Mouse (Mus musculus) left cerebral cortex, postnatal 14 days (tissue): Measurements from ENCODE around the gene Spats2l. TPM values are rescaled to one million over a fixed set of nuclear protein-coding genes. Genes with fewer than 3 reads are reported as not detected.

Source experiments
- DNase-seq, 2 experiments: peaks; one replicate each; pipeline ENCODE4 v3.0.0; 2021 to 2022; ENCODE audit warnings: low spot score in 2 of 2, mixed read lengths in 1 of 2
- intact Hi-C: fragments of 180-260 bp; cut with DNase I; formaldehyde crosslinking; loops from one replicate; pipeline ENCODE4 v1.15.1; 2025
- total RNA-seq, 2 experiments: library from RNA; stranded (reverse); gene quantifications; 2 replicates each; pipeline ENCODE4 v1.2.3; 2021

Gene Spats2l
- total RNA-seq, 2 experiments from 2014 or later = 55.1 to 60.1 TPM

DNA sequence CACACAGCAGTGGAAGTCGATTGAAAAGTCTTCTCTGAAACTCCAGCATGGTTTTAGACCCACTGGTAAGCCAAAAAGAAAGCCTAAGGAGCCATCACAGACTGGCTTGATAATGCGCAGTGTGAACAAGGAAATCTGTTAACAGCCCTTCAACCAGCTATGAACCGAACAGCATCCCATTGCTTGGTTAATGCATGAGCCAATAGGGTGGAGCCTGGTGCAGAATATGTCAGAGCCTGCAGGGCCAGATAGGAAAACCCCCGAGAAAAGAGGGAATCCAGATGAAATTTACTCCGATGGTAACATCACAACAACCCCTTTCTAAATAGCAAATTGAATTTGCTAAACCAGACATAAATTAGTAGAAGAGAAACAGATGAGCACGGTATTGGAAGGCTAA lies 101.1 kb downstream of the Spats2l start:
- intact Hi-C loops = loop anchor here (10.0 kb wide), 1 partner anchor 100 kb away; the partner anchor contains the start of gene Spats2l
- no peak for DNase-seq

DNA sequence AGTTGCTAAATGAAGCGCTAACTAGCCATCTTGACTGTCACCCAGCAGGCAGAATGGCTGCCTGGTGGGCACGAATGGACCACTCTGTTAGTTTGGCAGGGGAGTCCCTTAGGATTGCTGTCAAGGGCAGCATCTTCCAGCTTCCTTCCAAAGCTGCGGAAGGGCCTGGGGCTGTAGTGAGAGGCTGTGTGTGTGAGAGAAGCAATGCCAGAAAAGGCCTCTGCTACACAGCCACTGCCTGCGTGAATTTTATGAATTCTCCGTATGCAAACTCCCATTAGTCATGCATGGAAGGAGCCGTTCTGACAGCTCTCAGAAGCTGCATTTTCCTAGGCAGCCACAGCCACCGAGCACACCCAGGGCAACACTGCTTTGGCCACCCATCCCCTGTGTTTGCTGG lies 101.5 kb downstream of the Spats2l start:
- peak in 1 of 2 experiments; percentile 24 for DNase-seq
- intact Hi-C loops = loop anchor here (10.0 kb wide), 1 partner anchor 101 kb away; the partner anchor contains the start of gene Spats2l

DNA sequence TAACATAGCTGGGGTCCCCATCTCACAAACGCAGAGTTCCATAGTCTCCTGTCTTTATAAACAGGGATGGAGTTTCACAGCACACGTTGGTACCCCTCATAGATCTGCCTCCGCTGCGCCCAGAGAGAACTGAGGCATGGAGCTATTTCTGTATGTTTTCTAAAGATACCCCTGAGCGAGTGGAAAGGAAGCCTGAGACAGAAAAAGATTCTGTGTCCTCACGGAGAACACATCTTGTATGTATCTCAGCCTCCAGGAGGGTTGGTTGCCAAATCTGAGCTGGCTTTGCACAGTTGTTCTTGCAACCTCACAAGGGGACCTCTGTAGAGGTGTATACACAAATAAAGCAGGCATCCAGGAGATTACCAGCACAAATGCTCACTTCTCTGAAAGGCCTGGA lies 105.0 kb downstream of the Spats2l start:
- peak; percentile 49 to 53 for DNase-seq
- intact Hi-C loops = loop anchor here (10.0 kb wide), 1 partner anchor 104 kb away; the partner anchor contains the start of gene Spats2l

DNA sequence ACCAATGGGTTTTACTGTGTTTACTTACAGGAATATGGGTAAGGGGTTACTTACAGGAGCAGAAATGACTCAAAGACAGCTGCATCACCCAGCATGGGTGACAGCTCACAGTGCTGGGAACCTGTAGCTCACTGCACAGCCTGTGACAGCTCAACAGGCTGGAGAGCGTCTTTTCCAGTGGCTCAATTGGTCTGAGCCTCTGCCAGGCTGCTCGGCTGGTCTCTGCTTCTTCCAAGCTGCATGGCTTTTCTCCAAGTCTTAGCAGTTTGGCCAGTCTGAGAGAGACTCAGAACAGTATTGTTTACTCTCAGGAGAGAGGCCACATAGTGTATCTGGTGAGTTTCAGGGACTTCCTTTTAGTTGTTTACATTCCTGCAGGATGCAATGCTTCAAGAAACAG lies 110.9 kb downstream of the Spats2l start:
- intact Hi-C loops = no loop called here
- peak in 1 of 2 experiments; percentile 24 for DNase-seq

DNA sequence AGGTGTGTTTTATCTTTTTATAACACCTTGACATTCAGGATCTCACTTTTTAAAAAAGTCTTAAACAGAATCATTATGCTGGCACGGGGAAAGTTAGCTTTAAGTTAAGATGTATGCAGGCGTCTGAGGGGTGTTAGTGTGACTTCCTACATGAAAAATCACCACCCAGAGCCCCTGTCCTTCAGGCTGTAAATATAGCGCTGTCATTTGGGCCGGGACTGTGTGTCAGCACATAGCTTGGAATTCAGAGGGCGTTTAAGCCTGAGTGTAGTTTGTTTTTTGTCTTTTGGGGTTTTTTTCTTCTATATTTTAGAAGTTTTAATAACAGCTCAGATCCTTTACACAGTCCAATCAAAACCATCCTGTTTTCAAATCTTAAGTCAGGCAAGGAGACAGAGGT lies 115.8 kb downstream of the Spats2l start:
- no peak for DNase-seq
- intact Hi-C loops = no loop called here

DNA sequence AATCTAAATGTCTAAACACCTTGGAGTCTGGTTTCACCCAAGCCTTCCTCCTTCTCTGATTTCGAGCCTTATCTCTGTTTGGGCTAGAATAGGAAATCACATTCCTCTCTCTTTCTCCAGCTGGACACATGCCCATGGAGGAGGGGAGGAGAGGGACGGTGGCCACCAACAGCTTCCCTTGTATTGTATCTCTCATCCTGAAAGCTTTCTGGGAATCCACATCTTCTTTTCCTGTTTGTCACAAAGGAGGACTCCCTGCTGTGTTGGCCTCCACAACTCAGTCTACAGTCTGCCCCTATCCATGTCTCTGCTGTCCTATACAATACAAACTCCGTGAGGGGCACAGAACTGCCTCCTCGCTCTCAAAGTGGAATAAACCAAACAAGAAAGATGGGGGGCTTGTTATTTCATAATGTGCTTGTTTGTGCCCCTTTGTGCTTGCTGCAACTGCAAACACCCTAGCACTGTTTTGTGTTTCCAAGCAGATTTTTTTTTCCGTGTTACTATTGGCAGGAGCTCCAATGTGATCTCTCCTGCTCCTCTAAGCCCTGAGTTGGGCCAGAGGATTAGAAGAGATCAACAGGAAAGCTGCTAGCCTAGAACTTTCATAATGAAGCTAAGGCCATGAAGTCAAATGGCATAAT lies 116.4 kb downstream of the Spats2l start:
- DNase-seq = no peak
- intact Hi-C loops = no loop called here

DNA sequence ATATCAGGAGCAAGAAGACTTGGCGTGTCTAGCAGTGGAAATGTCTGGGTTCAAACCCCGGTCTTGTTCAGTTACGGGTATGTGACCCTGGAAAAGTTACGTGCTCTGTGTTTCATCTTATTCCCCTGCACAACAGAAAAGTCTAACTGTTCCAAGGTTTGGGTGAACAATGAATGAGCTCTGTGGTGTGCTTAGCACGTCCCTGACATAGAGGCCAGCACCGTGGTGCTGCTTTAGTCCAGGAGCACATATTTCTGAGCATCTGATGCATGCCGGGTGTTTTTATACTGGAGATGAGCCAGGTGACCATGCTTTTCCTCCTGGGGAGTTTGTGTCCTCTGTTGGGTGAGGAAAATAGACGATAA lies 116.9 kb downstream of the Spats2l start:
- intact Hi-C loops = no loop called here
- no peak for DNase-seq

DNA sequence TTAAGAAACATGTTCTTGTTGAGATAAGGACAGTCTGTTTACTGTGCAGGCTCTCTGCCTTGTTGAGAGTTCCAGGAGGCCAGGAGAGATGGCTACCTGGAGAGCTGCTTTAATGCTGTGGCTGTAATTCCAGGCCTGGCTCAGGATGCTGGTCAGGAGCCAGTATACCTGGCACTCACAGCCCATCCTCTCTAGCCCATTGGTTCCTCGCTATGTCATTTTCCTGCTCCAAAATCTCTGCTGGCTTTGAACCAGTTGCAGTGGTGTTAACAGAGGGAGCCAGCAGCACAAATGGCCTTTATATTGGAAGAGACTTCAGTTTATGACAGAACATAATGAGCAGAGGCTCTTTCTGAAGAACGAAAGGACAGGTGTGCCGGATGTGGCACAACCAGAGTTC lies 127.5 kb downstream of the Spats2l start:
- no peak for DNase-seq
- intact Hi-C loops = no loop called here

DNA sequence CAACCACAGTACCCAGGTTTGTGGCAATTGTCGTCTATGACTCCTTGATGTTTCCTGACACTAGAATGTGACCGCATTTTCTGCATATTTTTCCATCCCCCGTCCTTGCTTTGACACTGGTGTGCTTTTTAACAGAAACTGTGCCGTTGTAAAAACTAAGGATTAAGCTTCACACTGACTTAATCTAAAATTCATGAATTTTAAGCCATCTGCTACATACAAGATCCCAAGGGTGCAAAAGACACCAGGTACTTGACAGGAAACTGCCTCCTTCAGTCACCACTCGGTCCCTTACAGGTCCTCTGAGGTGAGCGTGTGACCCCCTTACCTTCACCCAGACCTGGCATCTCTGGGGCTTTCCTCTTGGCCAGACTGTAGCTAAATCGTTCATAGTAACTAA lies 129.8 kb downstream of the Spats2l start:
- intact Hi-C loops = no loop called here
- DNase-seq = no peak

DNA sequence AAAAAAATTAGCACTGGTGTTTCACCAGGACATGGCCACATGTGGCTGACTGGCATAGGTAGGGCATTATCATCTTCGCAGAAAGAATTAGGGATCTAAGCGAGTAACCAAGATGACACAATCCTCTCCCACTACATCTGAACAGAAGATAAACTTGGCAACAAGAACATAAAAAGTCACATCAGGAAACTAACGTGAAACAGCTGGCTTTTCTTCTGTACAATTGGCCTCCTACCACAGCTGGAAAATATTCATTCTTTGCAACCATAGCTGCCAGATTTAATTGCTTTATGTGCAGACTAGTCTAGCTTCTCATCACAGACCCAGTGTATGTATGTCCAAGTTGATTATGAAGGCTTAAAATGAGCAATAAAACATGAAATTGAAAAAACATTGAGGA lies 131.9 kb downstream of the Spats2l start:
- intact Hi-C loops = no loop called here
- DNase-seq = no peak

DNA sequence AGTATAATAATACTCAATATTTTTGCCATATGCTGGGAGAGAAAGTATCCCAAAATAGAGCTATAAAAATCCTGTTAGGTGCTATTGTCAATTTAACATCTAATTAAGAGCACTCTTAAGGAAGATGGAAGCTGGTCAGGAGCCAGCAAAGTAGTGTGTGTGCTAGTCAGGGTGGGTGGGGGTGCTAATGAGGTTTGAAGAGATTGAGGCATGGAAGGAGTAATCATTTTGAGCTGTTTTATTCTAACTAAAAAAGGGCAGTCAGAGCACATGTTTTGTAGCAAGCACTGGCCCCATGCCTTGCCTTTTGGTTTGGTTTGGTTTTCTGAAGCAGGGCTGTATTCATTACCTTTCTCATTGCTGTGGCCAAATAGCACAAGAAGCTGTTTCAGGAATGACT lies 132.3 kb downstream of the Spats2l start:
- DNase-seq = no peak
- intact Hi-C loops = no loop called here

DNA sequence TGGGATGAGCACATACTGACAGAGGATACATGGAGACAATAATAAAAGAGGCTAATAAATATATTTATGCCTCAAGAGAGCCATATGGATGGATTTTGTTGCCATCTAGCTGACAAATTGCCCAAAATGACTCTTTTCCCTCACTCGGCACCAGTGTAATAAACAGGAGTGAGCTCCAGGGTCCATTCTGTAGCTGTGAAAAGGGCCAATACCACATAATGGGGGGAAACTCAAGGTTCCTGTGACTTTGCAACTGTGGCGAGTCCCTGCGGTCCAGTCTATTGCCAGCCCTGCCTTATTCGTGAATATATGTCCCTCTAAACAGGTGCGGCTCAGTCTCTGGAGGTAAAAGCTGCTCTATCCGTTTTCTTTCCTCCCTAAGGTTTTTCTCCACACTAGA lies 137.6 kb downstream of the Spats2l start:
- intact Hi-C loops = no loop called here
- DNase-seq = no peak

DNA sequence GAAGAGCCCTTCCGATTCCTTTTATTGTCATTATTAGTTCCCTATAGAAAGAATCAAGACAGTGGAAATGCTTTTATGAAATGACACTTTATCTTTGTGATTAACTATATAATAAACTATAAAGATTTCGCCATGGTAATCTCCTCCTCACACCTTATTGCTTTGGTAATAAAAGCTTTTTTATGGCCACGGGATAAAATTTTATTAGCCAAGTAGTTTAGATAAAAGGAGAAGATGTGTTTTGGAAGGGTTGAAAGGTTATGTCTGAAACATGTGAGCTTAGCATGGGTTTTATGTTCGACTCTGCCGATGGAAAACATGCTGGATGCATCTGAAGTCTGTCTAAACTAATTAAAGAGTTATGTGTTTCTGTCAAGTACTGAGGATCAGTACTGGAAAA lies 143.4 kb downstream of the Spats2l start:
- intact Hi-C loops = no loop called here
- no peak for DNase-seq

DNA sequence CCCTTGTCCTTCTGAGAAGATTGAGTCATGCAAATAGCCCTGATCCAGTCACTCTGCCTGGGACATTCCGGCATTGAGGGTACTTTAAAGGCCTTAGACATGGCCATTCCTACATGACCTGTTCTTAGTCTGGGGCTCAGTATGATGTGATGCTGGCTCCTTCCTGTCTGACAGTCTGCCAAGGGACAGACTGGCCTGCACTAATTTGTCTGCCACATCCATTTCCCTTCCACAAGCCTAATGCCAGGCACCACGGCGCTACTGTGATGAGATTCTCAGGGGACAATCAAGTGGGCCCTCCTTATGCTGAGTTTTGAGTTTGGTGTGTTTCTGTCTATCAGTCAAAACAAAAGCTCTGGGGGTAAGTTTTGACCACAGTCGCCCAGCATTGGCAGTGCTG lies 144.6 kb downstream of the Spats2l start:
- DNase-seq = no peak
- intact Hi-C loops = no loop called here

DNA sequence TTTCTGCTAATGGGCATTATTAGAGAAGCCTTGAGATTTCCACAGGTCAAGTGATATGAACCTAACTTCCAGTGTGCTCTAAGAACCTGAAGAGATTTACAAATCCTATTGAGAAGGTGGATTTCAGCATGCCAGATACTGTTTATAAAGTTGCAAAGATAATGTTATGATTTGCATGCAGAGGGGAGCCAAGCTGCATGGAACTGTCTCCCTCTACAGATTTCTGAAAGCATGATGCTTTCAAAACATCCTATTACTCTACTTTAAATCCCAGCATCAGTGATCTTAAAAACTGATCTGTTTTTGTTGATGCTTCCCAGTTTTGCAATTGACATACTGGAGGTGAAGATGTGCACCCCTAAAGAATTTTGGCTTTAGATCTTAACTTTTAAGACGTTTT lies 160.3 kb downstream of the Spats2l start:
- no peak for DNase-seq
- intact Hi-C loops = loop anchor here (5.0 kb wide), 1 partner anchor 507 kb away; no protein-coding TSS in a partner anchor

DNA sequence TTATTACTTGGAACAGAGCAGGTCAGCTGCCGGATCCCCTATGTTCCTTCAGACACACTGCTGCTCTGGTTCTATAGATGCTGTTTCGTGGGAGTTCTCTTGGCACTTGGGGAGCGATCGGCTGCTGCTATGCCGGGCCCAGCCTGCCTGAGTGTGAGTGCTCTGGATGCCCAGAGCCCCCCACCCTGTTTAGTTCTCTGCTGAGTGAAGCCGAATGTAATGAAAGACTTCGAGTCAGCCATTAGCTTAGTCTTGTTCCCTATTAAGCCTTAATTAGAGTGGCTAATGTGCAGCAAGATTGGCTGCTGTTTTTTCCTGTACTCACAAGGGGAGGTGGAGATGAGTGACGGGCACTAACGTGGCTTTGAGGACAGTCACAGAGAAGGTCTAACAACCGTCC lies 166.7 kb downstream of the Spats2l start:
- intact Hi-C loops = loop anchor here (10.0 kb wide), 1 partner anchor 166 kb away; the partner anchor contains the start of gene Spats2l
- DNase-seq = no peak

DNA sequence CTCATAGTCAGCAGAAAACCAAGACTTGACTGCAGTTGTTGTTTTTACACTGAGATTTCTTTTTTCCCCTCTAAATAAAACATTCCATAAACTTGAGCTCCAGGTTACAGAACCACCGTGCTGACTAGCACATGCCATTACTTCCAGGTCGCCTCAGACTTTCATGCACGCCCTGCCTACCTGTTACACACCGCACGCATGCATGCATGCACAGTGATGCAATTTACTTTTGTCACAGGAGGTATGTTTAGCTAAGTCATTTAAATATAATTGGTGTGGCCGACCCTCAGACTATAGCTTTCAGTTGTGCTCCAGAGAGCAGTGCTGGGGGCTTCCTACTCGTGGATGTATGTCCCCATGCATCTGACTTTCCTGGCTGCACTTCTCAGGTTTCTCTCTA lies 167.1 kb downstream of the Spats2l start:
- intact Hi-C loops = loop anchor here (10.0 kb wide), 1 partner anchor 166 kb away; the partner anchor contains the start of gene Spats2l
- no peak for DNase-seq

DNA sequence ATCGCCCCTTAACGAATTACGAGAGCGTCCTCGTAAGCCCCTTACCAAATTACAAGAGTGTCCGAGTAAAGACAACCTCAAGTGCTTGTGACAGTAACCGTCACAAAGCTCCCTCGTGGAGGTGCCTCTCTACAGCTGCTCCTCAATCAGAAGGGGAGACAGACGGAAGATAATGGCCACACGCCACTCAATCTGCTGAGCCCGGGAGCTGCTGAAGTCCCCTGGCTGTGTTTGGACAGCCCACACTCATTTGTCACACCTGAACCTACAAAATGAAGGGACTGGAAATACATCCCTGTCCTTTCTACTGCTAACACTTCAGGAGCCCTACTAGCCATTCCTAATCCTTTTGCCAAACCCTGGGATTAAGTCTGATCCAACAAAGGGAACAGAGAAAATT lies 167.8 kb downstream of the Spats2l start:
- no peak for DNase-seq
- intact Hi-C loops = loop anchor here (10.0 kb wide), 1 partner anchor 167 kb away; the partner anchor contains the start of gene Spats2l

DNA sequence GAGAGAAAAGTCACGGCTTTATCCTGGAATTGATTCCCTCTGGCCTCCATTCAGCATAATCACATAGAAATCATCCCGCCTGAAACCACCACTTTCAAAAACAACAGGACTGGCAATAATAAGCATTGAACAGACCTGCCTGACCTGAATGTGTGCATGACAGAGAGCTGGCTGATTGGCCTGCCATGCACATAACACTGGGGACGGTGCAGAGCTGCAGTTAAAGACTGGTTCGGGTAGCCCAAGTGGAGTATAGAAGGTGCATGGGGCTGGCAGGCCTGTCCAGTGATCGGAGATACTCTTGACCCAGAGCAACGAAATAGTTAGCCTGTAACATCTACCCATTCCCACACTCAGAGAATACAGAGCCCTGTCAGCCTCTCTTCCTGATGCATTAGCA lies 168.3 kb downstream of the Spats2l start:
- DNase-seq = no peak
- intact Hi-C loops = loop anchor here (10.0 kb wide), 1 partner anchor 167 kb away; the partner anchor contains the start of gene Spats2l

DNA sequence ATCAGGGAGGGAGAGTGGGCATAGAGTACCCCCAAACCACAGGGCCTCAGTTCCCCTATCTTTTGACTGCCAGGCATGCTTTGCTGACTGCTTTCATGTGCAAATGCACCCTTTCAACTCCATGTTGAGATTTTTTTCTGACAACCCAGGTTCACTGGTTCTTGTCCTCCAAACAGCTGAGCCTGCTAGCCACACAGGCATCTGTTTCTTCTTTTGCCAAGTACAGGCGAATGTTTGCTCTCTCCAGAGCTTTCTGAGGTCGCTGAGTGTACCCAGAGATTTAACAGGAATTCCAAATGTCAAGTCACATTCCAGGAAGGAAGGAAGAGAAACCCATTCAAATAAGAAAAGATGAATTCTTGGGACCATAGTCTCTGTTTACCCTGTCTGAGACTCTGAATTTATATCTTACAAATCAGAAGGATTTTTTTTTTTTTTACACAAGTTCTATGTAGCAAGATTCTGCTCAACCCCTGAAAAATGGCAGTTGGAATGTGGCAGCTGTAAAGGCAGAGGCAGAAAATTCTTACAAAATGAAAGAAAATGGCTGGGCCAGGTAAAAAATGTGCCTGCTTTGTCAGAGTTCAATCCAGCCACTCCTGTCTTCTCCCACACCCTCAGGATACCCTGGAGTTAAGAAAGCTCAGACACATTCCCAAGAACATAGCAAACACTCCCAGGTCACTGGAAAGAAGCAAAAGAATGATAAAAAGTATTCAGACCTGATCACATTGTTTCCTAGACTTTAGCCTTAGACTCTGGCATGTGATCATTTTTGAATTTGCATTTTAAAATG lies 173.8 kb downstream of the Spats2l start:
- no peak for DNase-seq
- intact Hi-C loops = loop anchor here (10.0 kb wide), 1 partner anchor 173 kb away; the partner anchor contains the start of gene Spats2l
